Mouse (Mus musculus) hindbrain, postnatal 0 days (tissue): Measurements from ENCODE around the gene 3100002H09Rik. TPM values are rescaled to one million over a fixed set of nuclear protein-coding genes. Genes with fewer than 3 reads are reported as not detected.

Experiments
- ATAC-seq: fragments of 200-750 bp; cut with Nextera tagmentation; 2 replicates; pipeline ENCODE4 v1.8.0; 2017; ENCODE audit warnings: mild to moderate bottlenecking, moderate TSS enrichment, moderate library complexity
- DNase-seq: peaks from one replicate; pipeline ENCODE4 v3.0.0-alpha.2; 2015; ENCODE audit warnings: low spot score
- H3K27ac ChIP-seq: fragments of 300-500 bp; sonication (generic); 2 replicates; pipeline ENCODE4 v1.5.1; 2014; ENCODE audit warnings: mild to moderate bottlenecking
- H3K27me3 ChIP-seq: fragments of 300-500 bp; sonication (generic); 2 replicates; pipeline ENCODE4 v1.6.1; 2014; ENCODE audit warnings: low read length, mixed read lengths; ENCODE audit not compliant: insufficient read depth
- H3K36me3 ChIP-seq: fragments of 300-500 bp; sonication (generic); 2 replicates; pipeline ENCODE4 v1.6.1; 2014; ENCODE audit warnings: low read length, mixed read lengths; ENCODE audit not compliant: insufficient read depth
- H3K4me1 ChIP-seq: fragments of 300-500 bp; sonication (generic); 2 replicates; pipeline ENCODE4 v1.6.1; 2014; ENCODE audit warnings: antibody characterized with exemption, low read length, mixed read lengths; ENCODE audit not compliant: insufficient read depth
- H3K4me2 ChIP-seq: fragments of 300-500 bp; sonication (generic); 2 replicates; pipeline ENCODE4 v1.6.1; 2014; ENCODE audit warnings: low read depth, mild to moderate bottlenecking, low read length, moderate library complexity, mixed read lengths
- H3K4me3 ChIP-seq: fragments of 300-500 bp; sonication (generic); 2 replicates; pipeline ENCODE4 v1.5.1; 2014; ENCODE audit warnings: low read length
- H3K9ac ChIP-seq: fragments of 300-500 bp; sonication (generic); replicated peaks from 2 replicates; pipeline ENCODE4 v1.6.1; 2014; ENCODE audit warnings: mild to moderate bottlenecking, low read length, moderate library complexity, mixed read lengths
- H3K9me3 ChIP-seq: fragments of 300-500 bp; sonication (generic); 2 replicates; pipeline ENCODE4 v1.6.1; 2016; ENCODE audit warnings: low read length, mixed read lengths
- CTCF ChIP-seq: IDR thresholded peaks from 2 replicates; pipeline ENCODE4 v1.5.1; 2016; ENCODE audit warnings: antibody characterized with exemption, control low read depth, low read depth
- WGBS: fragments of 180-500 bp; shearing (Covaris S2); extraction: QIAGEN DNeasy Blood & Tissue Kit; methylation state at CpG from one replicate; pipeline ENCODE4 v1.1.7; 2014; 5-methylcytosine and 5-hydroxymethylcytosine counted together
- polyA plus RNA-seq: library from polyadenylated mRNA; unstranded; fragments of >200 nt; fragmentation: Nextera tagmentation; extraction: Ambion mirVana; gene quantifications from 2 replicates; pipeline ENCODE4 v1.2.1, GENCODE M21; 2015
- total RNA-seq: library from RNA; depleted of rRNA; stranded (reverse); fragments of >200 nt; gene quantifications from 2 replicates; pipeline ENCODE4 v1.2.3, GENCODE M21; 2014

Gene 3100002H09Rik
- total and polyA plus RNA-seq, 2 experiments from 2014 or later: 0.23 to 0.26 TPM

- no peak for TF ChIP-seq CTCF
- H3K4me2 ChIP-seq: no peak overlapping the region
- no peak overlapping the region for H3K4me3 ChIP-seq
- no peak overlapping the region for H3K9ac ChIP-seq
- H3K27me3 ChIP-seq: 0 out of 2 replicates have a peak, but pooled peaks cover 7% of the 10 kb centered on the region
- no peak; the same call in 1 of the 2 replicates for ATAC-seq
- WGBS: 50% methylated on average over 5 of the region's 5 CpGs
- no peak overlapping the region for H3K27ac ChIP-seq
- H3K9me3 ChIP-seq: no peaks in the 10 kb centered on the region
- H3K4me1 ChIP-seq: 0 out of 2 replicates have a peak, but pooled peaks cover 3% of the 10 kb centered on the region
- no peaks in the 10 kb centered on the region for H3K36me3 ChIP-seq
- no peak for DNase-seq
Observed at GRCm38 (mm10) chr4:124592241-124592640, 18.4 kb downstream of the 3100002H09Rik start.

GRCm38 (mm10) chr4:124580695-124581094 lies 29.9 kb downstream of the 3100002H09Rik start:
- DNase-seq: no peak
- WGBS: 88% methylated on average over 7 of the region's 7 CpGs
- no peak overlapping the region for H3K9ac ChIP-seq
- no peaks in the 10 kb centered on the region for H3K9me3 ChIP-seq
- H3K4me2 ChIP-seq: no peak overlapping the region
- H3K27me3 ChIP-seq: 0 out of 2 replicates have a peak, but pooled peaks cover 8% of the 10 kb centered on the region
- no peaks in the 10 kb centered on the region for H3K36me3 ChIP-seq
- TF ChIP-seq CTCF: no peak
- ATAC-seq: no peak
- peaks cover 3% of the 10 kb centered on the region; the same call in 1 of the 2 replicates for H3K4me1 ChIP-seq
- no peak overlapping the region for H3K27ac ChIP-seq
- no peak overlapping the region for H3K4me3 ChIP-seq

- peak overlapping the region; percentile 95 for H3K4me2 ChIP-seq
- WGBS: 5% methylated on average over 7 of the region's 7 CpGs
- peak overlapping the region; percentile 50 for H3K9ac ChIP-seq
- ATAC-seq (no peak), DNase-seq (no peak)
- H3K27me3 ChIP-seq: peaks cover 26% of the 10 kb centered on the region
- peak overlapping the region; percentile 50 for H3K4me3 ChIP-seq
- peaks cover 10% of the 10 kb centered on the region; the same call in 1 of the 2 replicates for H3K4me1 ChIP-seq
- TF ChIP-seq CTCF: peak; percentile 17; the same call in 1 of the 2 replicates
- no peaks in the 10 kb centered on the region for H3K9me3 ChIP-seq
- H3K36me3 ChIP-seq: no peaks in the 10 kb centered on the region
- no peak overlapping the region for H3K27ac ChIP-seq
Observed at GRCm38 (mm10) chr4:124575955-124576445, 34.6 kb downstream of the 3100002H09Rik start.

GRCm38 (mm10) chr4:124575269-124575954 lies 35.2 kb downstream of the 3100002H09Rik start:
- Histone ChIP-seq H3K27me3 (peaks cover 26% of the 10 kb centered on the region), H3K4me1 (peaks cover 10% of the 10 kb centered on the region; the same call in 1 of the 2 replicates), H3K4me3 (peak overlapping the region; percentile 50), H3K4me2 (peak overlapping the region; percentile 95), H3K27ac (no peak overlapping the region), H3K36me3 (no peaks in the 10 kb centered on the region), H3K9ac (peak overlapping the region; percentile 50), H3K9me3 (no peaks in the 10 kb centered on the region)
- under 1% methylated on average over 43 of the region's 61 CpGs for WGBS
- peak; percentile 52; the same call in 1 of the 2 replicates for ATAC-seq
- no peak for TF ChIP-seq CTCF
- DNase-seq: peak; percentile 58

GRCm38 (mm10) chr4:124573586-124573985 lies 37.0 kb downstream of the 3100002H09Rik start:
- no peak overlapping the region for H3K27ac ChIP-seq
- H3K36me3 ChIP-seq: no peaks in the 10 kb centered on the region
- DNase-seq (peak; percentile 44), ATAC-seq (no peak)
- 49% methylated on average over 4 of the region's 4 CpGs for WGBS
- H3K9ac ChIP-seq: no peak overlapping the region
- H3K4me3 ChIP-seq: no peak overlapping the region
- peaks cover 26% of the 10 kb centered on the region for H3K27me3 ChIP-seq
- no peaks in the 10 kb centered on the region for H3K9me3 ChIP-seq
- TF ChIP-seq CTCF: no peak
- H3K4me2 ChIP-seq: no peak overlapping the region
- peaks cover 10% of the 10 kb centered on the region; the same call in 1 of the 2 replicates for H3K4me1 ChIP-seq

- DNase-seq (peak; percentile 31), ATAC-seq (peak; percentile 41; the same call in 1 of the 2 replicates)
- no peak overlapping the region for H3K4me2 ChIP-seq
- 51% methylated on average over 9 of the region's 9 CpGs for WGBS
- no peak overlapping the region for H3K9ac ChIP-seq
- H3K4me1 ChIP-seq: peaks cover 10% of the 10 kb centered on the region; the same call in 1 of the 2 replicates
- no peaks in the 10 kb centered on the region for H3K36me3 ChIP-seq
- no peak for TF ChIP-seq CTCF
- H3K4me3 ChIP-seq: no peak overlapping the region
- no peak overlapping the region for H3K27ac ChIP-seq
- peaks cover 18% of the 10 kb centered on the region for H3K27me3 ChIP-seq
- H3K9me3 ChIP-seq: no peaks in the 10 kb centered on the region
Observed at GRCm38 (mm10) chr4:124570977-124571376, 39.6 kb downstream of the 3100002H09Rik start.
